Mouse (Mus musculus) heart, adult 2 months (tissue): Measurements from ENCODE around the gene Galm.

ENCODE experiments used
- CTCF ChIP-seq: fragments of 200-600 bp; IDR thresholded peaks from 2 replicates; pipeline ENCODE4 v1.8.1; 2022; ENCODE audit warnings: antibody characterized with exemption, mild to moderate bottlenecking, moderate library complexity
- POLR2A ChIP-seq: fragments of 200-500 bp; IDR thresholded peaks from 2 replicates; pipeline ENCODE4 v1.6.1; 2011; ENCODE audit warnings: mild to moderate bottlenecking, low read depth, low read length, control low read depth; ENCODE audit not compliant: insufficient read depth

- TF ChIP-seq CTCF (no peak), POLR2A (no peak)
These were observed 5.4 kb upstream of the Galm start for GRCm38 (mm10) chr17:80121833-80122232.
